Mouse (Mus musculus): ENCODE results near the gene Tesmin. TPM values are rescaled to one million over a fixed set of nuclear protein-coding genes. Genes with fewer than 3 reads are reported as not detected.

Gene Tesmin
- polyA plus RNA-seq, 1 experiment from 2014 or later = 0.36 TPM

DNA sequence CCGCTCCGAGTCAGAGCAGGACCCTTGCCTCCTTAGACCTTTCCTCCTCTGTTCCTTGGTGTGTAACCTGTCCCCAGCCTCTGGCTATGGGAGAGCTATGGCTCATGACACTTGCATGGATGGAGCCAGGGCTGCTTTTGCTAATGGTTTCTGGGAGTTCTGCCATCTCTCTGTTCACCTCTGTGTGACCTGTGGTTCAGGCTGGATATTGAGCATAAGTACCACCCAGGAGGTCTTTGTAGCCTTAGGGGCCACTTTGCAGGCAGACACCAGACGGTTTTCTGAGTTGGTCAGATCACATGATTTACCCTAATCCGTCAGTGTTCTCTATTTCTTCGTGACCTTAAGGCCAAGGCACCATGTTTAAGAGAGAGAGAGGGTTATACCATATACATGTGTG lies 32.1 kb upstream of the Tesmin start:
- DNase-seq (ENCODE audit: low spot score) (no peak), ATAC-seq (ENCODE audit: insufficient number of reproducible peaks, low FRiP score, low TSS enrichment, low read depth) (no peak)
- Histone ChIP-seq H3K4me2 (ENCODE audit: low read depth, severe bottlenecking) (no peak overlapping the region), H3K4me1 (ENCODE audit: control insufficient read depth, insufficient read depth, low read length) (no peaks in the 10 kb centered on the region), H3K4me3 (ENCODE audit: low read depth, low read length) (no peak overlapping the region), H3K9me3 (ENCODE audit: control insufficient read depth, low read length) (no peaks in the 10 kb centered on the region), H3K9ac (ENCODE audit: low read length) (no peak overlapping the region), H3K27ac (replicated peaks; ENCODE audit: low read depth, low read length) (no peak overlapping the region), H3K27me3 (ENCODE audit: control insufficient read depth, insufficient read depth, low read length) (no peaks in the 10 kb centered on the region), H3K36me3 (ENCODE audit: control insufficient read depth, insufficient read depth, low read length) (no peaks in the 10 kb centered on the region)
- WGBS = 64% methylated on average over 5 of the region's 5 CpGs

DNA sequence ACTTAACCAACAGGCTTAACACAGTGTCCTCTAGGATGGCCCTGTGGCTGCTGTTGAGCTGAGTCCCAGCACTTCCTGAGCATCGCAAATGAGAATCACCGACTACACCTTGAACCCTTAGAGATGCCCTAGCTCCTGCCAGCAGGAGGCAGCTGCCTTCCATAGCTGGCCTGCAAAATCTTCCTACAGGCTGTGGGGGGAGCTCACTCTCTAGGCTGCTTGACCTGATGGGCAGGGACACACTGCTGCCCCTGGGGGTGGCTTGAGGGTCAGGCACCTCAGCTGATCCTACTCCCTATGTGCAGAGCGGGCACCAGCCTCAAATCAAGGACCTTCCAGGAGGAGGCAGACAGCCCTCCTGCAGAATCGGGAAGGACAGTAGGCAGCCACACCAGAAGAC lies 31.0 kb upstream of the Tesmin start:
- H3K4me1 ChIP-seq (ENCODE audit: control insufficient read depth, insufficient read depth, low read length) = no peaks in the 10 kb centered on the region
- WGBS = 80% methylated on average over 4 of the region's 4 CpGs
- no peaks in the 10 kb centered on the region for H3K36me3 ChIP-seq (ENCODE audit: control insufficient read depth, insufficient read depth, low read length)
- no peaks in the 10 kb centered on the region for H3K27me3 ChIP-seq (ENCODE audit: control insufficient read depth, insufficient read depth, low read length)
- H3K4me2 ChIP-seq (ENCODE audit: low read depth, severe bottlenecking) = no peak overlapping the region
- ATAC-seq (ENCODE audit: insufficient number of reproducible peaks, low FRiP score, low TSS enrichment, low read depth) = no peak
- DNase-seq (ENCODE audit: low spot score) = no peak
- no peaks in the 10 kb centered on the region for H3K9me3 ChIP-seq (ENCODE audit: control insufficient read depth, low read length)
- no peak overlapping the region for H3K4me3 ChIP-seq (ENCODE audit: low read depth, low read length)
- H3K9ac ChIP-seq (ENCODE audit: low read length) = no peak overlapping the region
- H3K27ac ChIP-seq (replicated peaks; ENCODE audit: low read depth, low read length) = no peak overlapping the region

GRCm38 (mm10) chr19:3359841-3360588 lies 28.6 kb upstream of the Tesmin start:
- H3K27me3 ChIP-seq (ENCODE audit: control insufficient read depth, insufficient read depth, low read length) = no peaks in the 10 kb centered on the region
- no peak overlapping the region for H3K9ac ChIP-seq (ENCODE audit: low read length)
- no peak for DNase-seq (ENCODE audit: low spot score)
- no peak overlapping the region for H3K4me2 ChIP-seq (ENCODE audit: low read depth, severe bottlenecking)
- no peaks in the 10 kb centered on the region for H3K36me3 ChIP-seq (ENCODE audit: control insufficient read depth, insufficient read depth, low read length)
- no peak overlapping the region for H3K27ac ChIP-seq (replicated peaks; ENCODE audit: low read depth, low read length)
- no peak overlapping the region for H3K4me3 ChIP-seq (ENCODE audit: low read depth, low read length)
- H3K4me1 ChIP-seq (ENCODE audit: control insufficient read depth, insufficient read depth, low read length) = no peaks in the 10 kb centered on the region
- no peaks in the 10 kb centered on the region for H3K9me3 ChIP-seq (ENCODE audit: control insufficient read depth, low read length)
- no peak for ATAC-seq (ENCODE audit: insufficient number of reproducible peaks, low FRiP score, low TSS enrichment, low read depth)
- WGBS = 91% methylated on average over 13 of the region's 13 CpGs

DNA sequence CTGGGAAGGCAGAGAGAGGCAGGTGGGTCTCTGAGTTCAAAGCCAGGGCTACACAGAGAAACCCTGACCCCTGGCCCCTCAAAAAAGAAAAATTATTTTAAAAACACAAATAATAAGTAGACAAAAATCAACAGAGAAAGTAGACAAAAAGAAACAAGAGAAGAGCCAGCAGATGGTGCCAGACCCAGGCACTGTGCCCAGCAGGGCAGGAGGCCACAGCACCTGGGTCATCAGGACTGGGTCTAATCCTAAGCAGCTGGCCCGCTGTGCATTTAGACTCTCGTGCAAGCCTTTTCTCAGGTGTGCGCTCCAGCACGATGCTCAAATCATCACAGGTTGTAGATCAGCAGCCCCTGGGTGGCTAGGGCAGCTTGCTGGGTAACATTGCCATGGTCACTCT lies 25.1 kb upstream of the Tesmin start:
- no peak for DNase-seq (ENCODE audit: low spot score)
- H3K4me3 ChIP-seq (ENCODE audit: low read depth, low read length) = no peak overlapping the region
- H3K4me2 ChIP-seq (ENCODE audit: low read depth, severe bottlenecking) = no peak overlapping the region
- no peak overlapping the region for H3K9ac ChIP-seq (ENCODE audit: low read length)
- no peak overlapping the region for H3K27ac ChIP-seq (replicated peaks; ENCODE audit: low read depth, low read length)
- H3K9me3 ChIP-seq (ENCODE audit: control insufficient read depth, low read length) = no peaks in the 10 kb centered on the region
- 83% methylated on average over 4 of the region's 4 CpGs for WGBS
- no peaks in the 10 kb centered on the region for H3K36me3 ChIP-seq (ENCODE audit: control insufficient read depth, insufficient read depth, low read length)
- no peaks in the 10 kb centered on the region for H3K27me3 ChIP-seq (ENCODE audit: control insufficient read depth, insufficient read depth, low read length)
- no peaks in the 10 kb centered on the region for H3K4me1 ChIP-seq (ENCODE audit: control insufficient read depth, insufficient read depth, low read length)
- ATAC-seq (ENCODE audit: insufficient number of reproducible peaks, low FRiP score, low TSS enrichment, low read depth) = no peak

DNA sequence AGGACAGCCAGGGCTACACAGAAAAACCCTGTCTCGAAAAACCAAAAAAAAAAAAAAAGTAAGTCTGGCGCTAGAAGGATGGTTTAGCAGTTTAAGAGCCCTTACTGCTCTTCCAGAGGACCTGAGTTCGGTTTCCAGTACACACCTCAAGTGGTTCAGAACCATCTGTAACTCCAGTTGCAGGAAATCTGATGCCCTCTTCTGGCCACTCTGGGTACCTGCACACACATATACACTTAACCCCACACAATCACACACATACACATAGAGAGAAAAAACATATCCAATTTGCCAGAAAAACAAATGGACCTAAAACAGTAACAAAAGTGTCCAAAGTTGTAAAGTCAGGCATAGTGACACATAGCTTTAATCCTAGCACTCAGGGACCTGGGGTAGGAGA lies 23.6 kb upstream of the Tesmin start:
- no peak for ATAC-seq (ENCODE audit: insufficient number of reproducible peaks, low FRiP score, low TSS enrichment, low read depth)
- 95% methylated on average over 3 of the region's 3 CpGs for WGBS

GRCm38 (mm10) chr19:3368276-3368675 lies 20.4 kb upstream of the Tesmin start:
- H3K9me3 ChIP-seq (ENCODE audit: control insufficient read depth, low read length) = no peaks in the 10 kb centered on the region
- ATAC-seq (ENCODE audit: insufficient number of reproducible peaks, low FRiP score, low TSS enrichment, low read depth) = no peak
- no peak overlapping the region for H3K4me2 ChIP-seq (ENCODE audit: low read depth, severe bottlenecking)
- WGBS = 80% methylated on average over 3 of the region's 3 CpGs
- H3K4me3 ChIP-seq (ENCODE audit: low read depth, low read length) = no peak overlapping the region
- no peaks in the 10 kb centered on the region for H3K36me3 ChIP-seq (ENCODE audit: control insufficient read depth, insufficient read depth, low read length)
- no peaks in the 10 kb centered on the region for H3K4me1 ChIP-seq (ENCODE audit: control insufficient read depth, insufficient read depth, low read length)
- no peak overlapping the region for H3K9ac ChIP-seq (ENCODE audit: low read length)
- no peak for DNase-seq (ENCODE audit: low spot score)
- H3K27me3 ChIP-seq (ENCODE audit: control insufficient read depth, insufficient read depth, low read length) = no peaks in the 10 kb centered on the region
- no peak overlapping the region for H3K27ac ChIP-seq (replicated peaks; ENCODE audit: low read depth, low read length)

More for the DNA sequence above, 23.6 kb upstream of the Tesmin start:
- H3K9ac ChIP-seq (ENCODE audit: low read length) = no peak overlapping the region
- H3K4me3 ChIP-seq (ENCODE audit: low read depth, low read length) = no peak overlapping the region
- H3K27me3 ChIP-seq (ENCODE audit: control insufficient read depth, insufficient read depth, low read length) = no peaks in the 10 kb centered on the region
- H3K4me1 ChIP-seq (ENCODE audit: control insufficient read depth, insufficient read depth, low read length) = no peaks in the 10 kb centered on the region
- no peak overlapping the region for H3K4me2 ChIP-seq (ENCODE audit: low read depth, severe bottlenecking)
- no peak for DNase-seq (ENCODE audit: low spot score)
- H3K27ac ChIP-seq (replicated peaks; ENCODE audit: low read depth, low read length) = no peak overlapping the region
- no peaks in the 10 kb centered on the region for H3K36me3 ChIP-seq (ENCODE audit: control insufficient read depth, insufficient read depth, low read length)
- no peaks in the 10 kb centered on the region for H3K9me3 ChIP-seq (ENCODE audit: control insufficient read depth, low read length)

GRCm38 (mm10) chr19:3373380-3373779 lies 15.3 kb upstream of the Tesmin start:
- Histone ChIP-seq H3K9ac (ENCODE audit: low read length) (no peak overlapping the region), H3K27ac (replicated peaks; ENCODE audit: low read depth, low read length) (no peak overlapping the region), H3K27me3 (ENCODE audit: control insufficient read depth, insufficient read depth, low read length) (no peaks in the 10 kb centered on the region), H3K4me2 (ENCODE audit: low read depth, severe bottlenecking) (no peak overlapping the region), H3K9me3 (ENCODE audit: control insufficient read depth, low read length) (no peaks in the 10 kb centered on the region), H3K4me1 (ENCODE audit: control insufficient read depth, insufficient read depth, low read length) (no peaks in the 10 kb centered on the region), H3K4me3 (ENCODE audit: low read depth, low read length) (no peak overlapping the region), H3K36me3 (ENCODE audit: control insufficient read depth, insufficient read depth, low read length) (no peaks in the 10 kb centered on the region)
- ATAC-seq (ENCODE audit: insufficient number of reproducible peaks, low FRiP score, low TSS enrichment, low read depth) (no peak), DNase-seq (ENCODE audit: low spot score) (no peak)
- 69% methylated on average over 12 of the region's 12 CpGs for WGBS

DNA sequence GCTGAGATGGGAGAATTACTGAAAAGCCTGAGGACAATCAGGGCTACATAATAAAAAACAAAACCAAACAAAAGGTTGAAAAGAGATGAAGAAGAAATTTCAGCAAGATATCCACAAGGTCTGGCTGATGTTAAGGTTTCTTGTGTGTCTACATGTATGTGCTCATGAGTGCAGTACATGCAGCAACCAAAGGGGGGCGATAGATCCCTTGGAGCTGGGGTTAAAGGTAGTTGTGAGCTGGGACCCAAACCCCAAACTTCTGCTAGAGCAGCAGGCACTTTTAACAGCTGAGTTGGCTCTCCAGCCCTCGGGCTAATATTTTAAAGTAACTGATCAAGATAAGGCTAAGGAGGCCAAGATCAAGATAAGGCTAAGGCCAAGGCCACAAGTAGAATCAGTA lies 14.6 kb upstream of the Tesmin start:
- H3K4me1 ChIP-seq (ENCODE audit: control insufficient read depth, insufficient read depth, low read length) = no peaks in the 10 kb centered on the region
- H3K9me3 ChIP-seq (ENCODE audit: control insufficient read depth, low read length) = no peaks in the 10 kb centered on the region
- no peak overlapping the region for H3K27ac ChIP-seq (replicated peaks; ENCODE audit: low read depth, low read length)
- H3K4me2 ChIP-seq (ENCODE audit: low read depth, severe bottlenecking) = no peak overlapping the region
- no peaks in the 10 kb centered on the region for H3K36me3 ChIP-seq (ENCODE audit: control insufficient read depth, insufficient read depth, low read length)
- H3K9ac ChIP-seq (ENCODE audit: low read length) = no peak overlapping the region
- ATAC-seq (ENCODE audit: insufficient number of reproducible peaks, low FRiP score, low TSS enrichment, low read depth) (no peak), DNase-seq (ENCODE audit: low spot score) (no peak)
- no peaks in the 10 kb centered on the region for H3K27me3 ChIP-seq (ENCODE audit: control insufficient read depth, insufficient read depth, low read length)
- 58% methylated on average over 2 of the region's 2 CpGs for WGBS
- no peak overlapping the region for H3K4me3 ChIP-seq (ENCODE audit: low read depth, low read length)

DNA sequence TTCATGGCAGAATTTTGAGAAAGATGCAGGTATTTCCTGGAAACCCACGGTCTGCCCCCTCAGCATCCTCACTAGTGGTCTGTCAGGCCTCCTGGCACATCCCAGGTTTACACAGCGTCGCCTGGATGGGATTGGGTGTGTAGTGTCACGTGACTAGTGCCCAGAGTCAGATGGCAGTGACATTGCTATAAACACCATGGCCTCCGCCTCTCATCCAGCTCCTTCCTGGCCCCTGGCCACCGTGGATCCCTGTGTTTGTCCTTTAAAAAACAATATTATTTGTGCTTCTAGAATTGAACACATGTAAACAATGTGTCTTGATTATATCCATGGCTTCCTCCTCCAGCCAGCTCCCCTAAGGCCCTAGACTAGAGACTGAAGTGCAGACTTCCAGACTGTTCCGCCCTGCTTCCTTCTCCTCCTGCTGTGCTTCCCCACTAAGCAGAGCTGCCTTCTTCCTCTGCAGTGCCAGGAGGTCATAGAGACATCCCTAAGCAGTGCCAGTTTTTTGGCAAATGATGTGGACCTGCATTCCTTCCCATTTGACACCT lies 12.6 kb upstream of the Tesmin start:
- DNase-seq (ENCODE audit: low spot score) = no peak
- no peak overlapping the region for H3K27ac ChIP-seq (replicated peaks; ENCODE audit: low read depth, low read length)
- 77% methylated on average over 7 of the region's 7 CpGs for WGBS
- no peaks in the 10 kb centered on the region for H3K27me3 ChIP-seq (ENCODE audit: control insufficient read depth, insufficient read depth, low read length)
- no peak overlapping the region for H3K4me2 ChIP-seq (ENCODE audit: low read depth, severe bottlenecking)
- no peaks in the 10 kb centered on the region for H3K4me1 ChIP-seq (ENCODE audit: control insufficient read depth, insufficient read depth, low read length)
- no peak overlapping the region for H3K9ac ChIP-seq (ENCODE audit: low read length)
- no peaks in the 10 kb centered on the region for H3K36me3 ChIP-seq (ENCODE audit: control insufficient read depth, insufficient read depth, low read length)
- no peak for ATAC-seq (ENCODE audit: insufficient number of reproducible peaks, low FRiP score, low TSS enrichment, low read depth)
- no peak overlapping the region for H3K4me3 ChIP-seq (ENCODE audit: low read depth, low read length)
- no peaks in the 10 kb centered on the region for H3K9me3 ChIP-seq (ENCODE audit: control insufficient read depth, low read length)

Data from limb, embryonic 11.5 days (tissue).